Mouse (Mus musculus) midbrain, embryonic 11.5 days (tissue): ENCODE data around the gene Armc12. TPM values are rescaled to one million over a fixed set of nuclear protein-coding genes. Genes with fewer than 3 reads are reported as not detected.

ENCODE experiments used
- ATAC-seq: fragments of 200-750 bp; cut with Nextera tagmentation; 2 replicates; pipeline ENCODE4 v1.8.0; 2017; ENCODE audit warnings: moderate TSS enrichment, moderate library complexity; ENCODE audit not compliant: low FRiP score
- DNase-seq: peaks from one replicate; pipeline ENCODE4 v3.0.0; 2015; ENCODE audit warnings: low spot score; ENCODE audit errors: missing footprints
- H3K27ac ChIP-seq: fragments of 300-500 bp; sonication (generic); 2 replicates; pipeline ENCODE4 v1.5.1; 2014; ENCODE audit warnings: low read depth, low read length
- H3K27me3 ChIP-seq: fragments of 300-500 bp; sonication (generic); 2 replicates; pipeline ENCODE4 v1.6.1; 2014; ENCODE audit warnings: mild to moderate bottlenecking, low read length, moderate library complexity, mixed read lengths; ENCODE audit not compliant: control insufficient read depth, insufficient read depth
- H3K36me3 ChIP-seq: fragments of 300-500 bp; sonication (generic); 2 replicates; pipeline ENCODE4 v1.6.1; 2014; ENCODE audit warnings: mild to moderate bottlenecking, low read length, moderate library complexity, mixed read lengths; ENCODE audit not compliant: control insufficient read depth, insufficient read depth
- H3K4me1 ChIP-seq: fragments of 300-500 bp; sonication (generic); 2 replicates; pipeline ENCODE4 v1.6.1; 2014; ENCODE audit warnings: low read length; ENCODE audit not compliant: control insufficient read depth, insufficient read depth
- H3K4me2 ChIP-seq: fragments of 300-500 bp; sonication (generic); 2 replicates; pipeline ENCODE4 v1.6.1; 2014; ENCODE audit warnings: mild to moderate bottlenecking, moderate library complexity
- H3K4me3 ChIP-seq: fragments of 300-500 bp; sonication (generic); 2 replicates; pipeline ENCODE4 v1.5.1; 2014; ENCODE audit warnings: low read depth, low read length
- H3K9ac ChIP-seq: fragments of 300-500 bp; sonication (generic); 2 replicates; pipeline ENCODE4 v1.6.1; 2014; ENCODE audit warnings: low read length
- H3K9me3 ChIP-seq: fragments of 300-500 bp; sonication (generic); 2 replicates; pipeline ENCODE4 v1.6.1; 2016; ENCODE audit warnings: low read length; ENCODE audit not compliant: control insufficient read depth
- WGBS: fragments of 180-500 bp; shearing (Covaris S2); extraction: QIAGEN DNeasy Blood & Tissue Kit; methylation state at CpG from one replicate; pipeline ENCODE4 v1.1.7; 2014; 5-methylcytosine and 5-hydroxymethylcytosine counted together
- polyA plus RNA-seq: library from polyadenylated mRNA; unstranded; fragments of >200 nt; fragmentation: Nextera tagmentation; extraction: Ambion mirVana; gene quantifications from 2 replicates; pipeline ENCODE4 v1.2.1, GENCODE M21; 2014

The Armc12 gene
- polyA plus RNA-seq, 1 experiment from 2014 or later: not detected

GRCm38 (mm10) chr17:28517956-28518614, 12.5 kb upstream of the Armc12 start:
- Histone ChIP-seq H3K9me3 (no peaks in the 10 kb centered on the region), H3K9ac (peak overlapping the region; percentile 70), H3K36me3 (no peaks in the 10 kb centered on the region), H3K27ac (no peak overlapping the region), H3K4me3 (peak overlapping the region; percentile 46), H3K27me3 (peaks cover 25% of the 10 kb centered on the region), H3K4me1 (peaks cover 18% of the 10 kb centered on the region), H3K4me2 (peak overlapping the region; percentile 83)
- DNase-seq (peak; percentile 93), ATAC-seq (peak; percentile 49)
- 2% methylated on average over 44 of the region's 46 CpGs for WGBS

- 24% methylated on average over 8 of the region's 8 CpGs for WGBS
- ATAC-seq: no peak
- DNase-seq: no peak
- Histone ChIP-seq H3K4me2 (peak overlapping the region; percentile 83), H3K9me3 (no peaks in the 10 kb centered on the region), H3K4me1 (peaks cover 18% of the 10 kb centered on the region), H3K4me3 (peak overlapping the region; percentile 46), H3K36me3 (no peaks in the 10 kb centered on the region), H3K27me3 (peaks cover 27% of the 10 kb centered on the region), H3K9ac (peak overlapping the region; percentile 70), H3K27ac (no peak overlapping the region)
Observed at GRCm38 (mm10) chr17:28518615-28519071, 12.0 kb upstream of the Armc12 start.

GRCm38 (mm10) chr17:28519827-28520226, 10.8 kb upstream of the Armc12 start:
- DNase-seq (no peak), ATAC-seq (no peak)
- H3K27me3 ChIP-seq: peaks cover 34% of the 10 kb centered on the region
- H3K4me2 ChIP-seq: no peak overlapping the region
- H3K9me3 ChIP-seq: no peaks in the 10 kb centered on the region
- H3K36me3 ChIP-seq: no peaks in the 10 kb centered on the region
- WGBS: 98% methylated on average over 3 of the region's 3 CpGs
- H3K4me1 ChIP-seq: peaks cover 18% of the 10 kb centered on the region
- H3K4me3 ChIP-seq: no peak overlapping the region
- no peak overlapping the region for H3K27ac ChIP-seq
- H3K9ac ChIP-seq: no peak overlapping the region

GRCm38 (mm10) chr17:28520561-28520960, 10.0 kb upstream of the Armc12 start:
- H3K9ac ChIP-seq: no peak overlapping the region
- H3K4me2 ChIP-seq: no peak overlapping the region
- no peak for DNase-seq
- H3K4me3 ChIP-seq: no peak overlapping the region
- WGBS: 82% methylated on average over 4 of the region's 4 CpGs
- peaks cover 34% of the 10 kb centered on the region for H3K27me3 ChIP-seq
- H3K27ac ChIP-seq: no peak overlapping the region
- no peaks in the 10 kb centered on the region for H3K36me3 ChIP-seq
- H3K4me1 ChIP-seq: peaks cover 18% of the 10 kb centered on the region
- no peak for ATAC-seq
- no peaks in the 10 kb centered on the region for H3K9me3 ChIP-seq

GRCm38 (mm10) chr17:28521071-28521726, 9.4 kb upstream of the Armc12 start:
- DNase-seq: no peak
- 59% methylated on average over 5 of the region's 5 CpGs for WGBS
- no peak overlapping the region for H3K4me3 ChIP-seq
- H3K4me1 ChIP-seq: peaks cover 18% of the 10 kb centered on the region
- ATAC-seq: no peak
- H3K27ac ChIP-seq: no peak overlapping the region
- peaks cover 34% of the 10 kb centered on the region for H3K27me3 ChIP-seq
- H3K9me3 ChIP-seq: no peaks in the 10 kb centered on the region
- no peaks in the 10 kb centered on the region for H3K36me3 ChIP-seq
- H3K4me2 ChIP-seq: no peak overlapping the region
- H3K9ac ChIP-seq: no peak overlapping the region

GRCm38 (mm10) chr17:28521920-28522319, 8.7 kb upstream of the Armc12 start:
- H3K36me3 ChIP-seq: no peaks in the 10 kb centered on the region
- ATAC-seq: no peak
- H3K27ac ChIP-seq: no peak overlapping the region
- no peak overlapping the region for H3K9ac ChIP-seq
- H3K4me2 ChIP-seq: no peak overlapping the region
- WGBS: 46% methylated on average over 6 of the region's 6 CpGs
- no peak overlapping the region for H3K4me3 ChIP-seq
- H3K27me3 ChIP-seq: peaks cover 33% of the 10 kb centered on the region
- peaks cover 18% of the 10 kb centered on the region for H3K4me1 ChIP-seq
- DNase-seq: no peak
- no peaks in the 10 kb centered on the region for H3K9me3 ChIP-seq

GRCm38 (mm10) chr17:28522623-28523354, 7.8 kb upstream of the Armc12 start:
- H3K4me2 ChIP-seq: peak overlapping the region; percentile 99
- H3K4me1 ChIP-seq: peaks cover 13% of the 10 kb centered on the region
- ATAC-seq (peak; percentile 75), DNase-seq (peak; percentile 97)
- H3K27me3 ChIP-seq: peaks cover 26% of the 10 kb centered on the region
- H3K9ac ChIP-seq: peak overlapping the region; percentile 72
- under 1% methylated on average over 49 of the region's 66 CpGs for WGBS
- peak overlapping the region; percentile 59 for H3K27ac ChIP-seq
- no peaks in the 10 kb centered on the region for H3K36me3 ChIP-seq
- no peaks in the 10 kb centered on the region for H3K9me3 ChIP-seq
- peak overlapping the region; percentile 68 for H3K4me3 ChIP-seq

- Histone ChIP-seq H3K36me3 (no peaks in the 10 kb centered on the region), H3K4me2 (peak overlapping the region; percentile 99), H3K4me1 (peaks cover 6% of the 10 kb centered on the region; the same call in 1 of the 2 replicates), H3K9me3 (no peaks in the 10 kb centered on the region), H3K9ac (peak overlapping the region; percentile 72), H3K4me3 (peak overlapping the region; percentile 68), H3K27ac (no peak overlapping the region), H3K27me3 (peaks cover 23% of the 10 kb centered on the region)
- WGBS: 7% methylated on average over 26 of the region's 28 CpGs
- DNase-seq: no peak
- 0 out of 2 replicates have a peak, but pooled peaks have one; percentile 7 for ATAC-seq
Observed at GRCm38 (mm10) chr17:28523355-28524008, 7.1 kb upstream of the Armc12 start.
